Comparison of ENCODE assay signal across 8 mouse cellular contexts in the genomic region with DNA sequence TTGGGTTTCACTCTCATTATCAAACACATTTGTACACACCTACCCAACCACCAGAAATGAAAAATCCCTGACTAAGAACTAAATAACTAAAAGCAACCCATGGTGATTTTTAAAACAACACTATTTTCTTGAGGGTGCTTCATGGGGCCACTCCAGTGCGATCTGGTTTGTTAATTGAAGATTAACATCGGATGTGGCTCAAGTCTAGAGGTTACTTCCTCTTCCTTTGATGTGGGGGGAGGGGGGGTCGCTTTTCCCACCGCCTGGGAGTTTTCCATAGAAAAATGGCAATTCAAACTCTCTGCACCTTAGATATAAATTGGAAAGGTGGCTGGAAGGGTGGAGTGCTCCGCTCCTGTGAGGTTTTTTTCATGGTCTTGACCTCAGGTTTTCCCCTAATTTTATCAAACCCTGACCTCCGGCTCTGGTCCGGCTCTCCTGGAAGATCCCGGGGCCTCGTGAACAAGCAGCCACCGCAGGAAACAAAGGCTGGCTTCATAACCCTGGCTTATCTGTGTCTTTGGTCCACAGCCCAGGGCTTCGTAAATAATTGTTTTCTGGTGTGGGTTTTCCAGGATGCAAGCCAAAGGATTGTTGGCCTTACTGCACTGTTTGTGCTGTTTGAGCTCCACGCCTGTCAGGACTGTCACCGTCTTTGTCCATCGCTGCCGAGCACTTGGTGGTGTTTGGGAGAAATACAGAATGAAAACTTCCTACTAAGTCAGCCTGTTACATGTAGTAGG. TPM values are rescaled to one million over a fixed set of nuclear protein-coding genes. Genes with fewer than 3 reads are reported as not detected.
DNase-seq lines count a peak whose midpoint lies in the region; ATAC-seq and TF ChIP-seq lines count a peak whose summit lies in the region.

No protein-coding gene starts in this region.

- WGBS in heart, embryonic 14.5 days = 41% methylated on average over 15 of the region's 15 CpGs
- WGBS in midbrain, embryonic 11.5 days = 7% methylated on average over 15 of the region's 15 CpGs

- H3K27me3 ChIP-seq in heart, embryonic 14.5 days (ENCODE audit: control insufficient read depth, insufficient read depth, low read length) = no peaks in the 10 kb centered on the region
- no peaks in the 10 kb centered on the region for H3K27me3 ChIP-seq in midbrain, embryonic 11.5 days (ENCODE audit: control insufficient read depth, insufficient read depth, low read length)

- no peak overlapping the region; the same call in 1 of the 2 replicates for H3K27ac ChIP-seq in left cerebral cortex, adult 2 months
- H3K27ac ChIP-seq in heart, embryonic 14.5 days (replicated peaks in 1 of 2; ENCODE audit: control insufficient read depth in 1 of 2, insufficient read depth in 1 of 2, low read depth in 2 of 2, low read length in 2 of 2) = peak overlapping the region; percentile 39 to 43
- H3K27ac ChIP-seq in midbrain, embryonic 11.5 days (ENCODE audit: low read depth, low read length) = peak overlapping the region; percentile 93

- H3K36me3 ChIP-seq in heart, embryonic 14.5 days (ENCODE audit: control insufficient read depth, insufficient read depth, low read length) = no peaks in the 10 kb centered on the region
- no peaks in the 10 kb centered on the region for H3K36me3 ChIP-seq in midbrain, embryonic 11.5 days (ENCODE audit: control insufficient read depth, insufficient read depth, low read length)

- intact Hi-C loops in left cerebral cortex, adult 2 months (cut with DNase I) = loop anchor here (5.0 kb wide), 1 partner anchor 74 kb away; the partner anchor contains the start of gene Prtg

- H3K4me3 ChIP-seq in left cerebral cortex, adult 2 months = no peak overlapping the region
- no peak overlapping the region for H3K4me3 ChIP-seq in heart, embryonic 14.5 days (ENCODE audit: control insufficient read depth in 1 of 2, insufficient read depth in 1 of 2, low read depth in 1 of 2, low read length in 2 of 2)
- H3K4me3 ChIP-seq in midbrain, embryonic 11.5 days (ENCODE audit: low read depth, low read length) = no peak overlapping the region

- no peak for TF ChIP-seq CTCF in left cerebral cortex, adult 2 months (IDR thresholded peaks at IDR 0.05)

- H3K9me3 ChIP-seq in heart, embryonic 14.5 days (ENCODE audit: control insufficient read depth, low read length) = no peaks in the 10 kb centered on the region
- no peaks in the 10 kb centered on the region for H3K9me3 ChIP-seq in midbrain, embryonic 11.5 days (ENCODE audit: control insufficient read depth, low read length)

- DNase-seq in left cerebral cortex, adult 11 months (ENCODE audit: low spot score) = peak; percentile 34
- no peak for DNase-seq in left cerebral cortex, adult 2 months (ENCODE audit: extremely low spot score in 1 of 2, low spot score in 2 of 2)
- DNase-seq in cerebellum, postnatal 10 days = peak; percentile 77 to 78
- DNase-seq in kidney, postnatal 10 days = peak; percentile 76
- DNase-seq in midbrain, embryonic 11.5 days (ENCODE audit: low spot score, missing footprints) = peak; percentile 93
- no peak for DNase-seq in urinary bladder, adult 2 months (ENCODE audit: low spot score)
- no peak for DNase-seq in right cerebral cortex, postnatal 10 days (ENCODE audit: low spot score in 2 of 2)

- ATAC-seq in heart, embryonic 14.5 days (ENCODE audit: insufficient number of reproducible peaks, insufficient read depth, low FRiP score, low read depth) = peak; percentile 45
- ATAC-seq in midbrain, embryonic 11.5 days (ENCODE audit: low FRiP score) = no peak

- H3K9ac ChIP-seq in heart, embryonic 14.5 days (ENCODE audit: low read length) = no peak overlapping the region
- peak overlapping the region; percentile 46; the same call in 1 of the 2 replicates for H3K9ac ChIP-seq in midbrain, embryonic 11.5 days (ENCODE audit: low read length)

- peaks cover 16 to 30% of the 10 kb centered on the region in 2 experiments for H3K4me1 ChIP-seq in heart, embryonic 14.5 days (ENCODE audit: control insufficient read depth in 2 of 2, insufficient read depth in 2 of 2, low read length in 2 of 2)
- H3K4me1 ChIP-seq in midbrain, embryonic 11.5 days (ENCODE audit: control insufficient read depth, insufficient read depth, low read length) = peaks cover 45% of the 10 kb centered on the region

- H3K4me2 ChIP-seq in heart, embryonic 14.5 days (ENCODE audit: low read length) = peak overlapping the region; percentile 16
- 0 out of 2 replicates have a peak overlapping the region, but pooled peaks have one; percentile 10 for H3K4me2 ChIP-seq in midbrain, embryonic 11.5 days

RNA-seq across cellular contexts. Expression of gene Pygo1, which starts 44.2 kb away (rescaled TPM):
- total RNA-seq in left cerebral cortex, adult 2 months (2021) = 10 to 100 TPM; 18.6 to 19.5 TPM
- polyA plus RNA-seq in heart, embryonic 14.5 days (2014; fragmentation: Nextera tagmentation; extraction: Ambion mirVana) = 2.9 and 3.2 TPM in 2 replicates
- 10.1 and 10.8 TPM in 2 replicates for polyA plus RNA-seq in midbrain, embryonic 11.5 days (2014; fragmentation: Nextera tagmentation; extraction: Ambion mirVana)
- polyA plus RNA-seq in urinary bladder, adult 2 months (2012; rRNA removed) = 1.8 and 2.7 TPM in 2 replicates

Comparison
In these comparisons a context has a peak if more than half of its experiments do, and no peak if none do; other contexts are left out.
1. DNase-seq: peak in left cerebral cortex, adult 11 months (single experiment), cerebellum, postnatal 10 days (2 of 2), kidney, postnatal 10 days (single experiment) and midbrain, embryonic 11.5 days (single experiment); none in left cerebral cortex, adult 2 months (0 of 2), urinary bladder, adult 2 months (single experiment) and right cerebral cortex, postnatal 10 days (0 of 2).